Mouse (Mus musculus) common myeloid progenitor, adult 5-6 weeks (primary cell): Measurements from ENCODE around the gene Gstm4. TPM values are rescaled to one million over a fixed set of nuclear protein-coding genes. Genes with fewer than 3 reads are reported as not detected.
"Not testable (repeated sequence)": the region's sequence is repeated elsewhere in the genome, so short reads cannot be mapped to it uniquely, and the experiment has no call there.

ENCODE experiments used
- ATAC-seq: replicated peaks from 2 replicates; pipeline ENCODE4 v1.8.0; 2016; ENCODE audit warnings: low read depth, mild to moderate bottlenecking, moderate TSS enrichment, inconsistent platforms; ENCODE audit not compliant: poor library complexity, severe bottlenecking
- total RNA-seq: library from RNA; stranded (forward); fragments of 200-1000, 187-1606 nt; gene quantifications from 2 replicates; pipeline ENCODE4 v1.2.3, GENCODE M21; 2017

The Gstm4 gene
- total RNA-seq, 1 experiment from 2014 or later: 9.0 TPM

- ATAC-seq: peak; percentile 81
Observed at GRCm38 (mm10) chr3:108070295-108071293, 25.9 kb upstream of the Gstm4 start.

- ATAC-seq: peak; percentile 57
Observed at GRCm38 (mm10) chr3:108069231-108069870, 24.7 kb upstream of the Gstm4 start.

- no peak for ATAC-seq
Observed at GRCm38 (mm10) chr3:108068826-108069225, 24.1 kb upstream of the Gstm4 start.

- no peak for ATAC-seq
Observed at GRCm38 (mm10) chr3:108067370-108067934, 22.8 kb upstream of the Gstm4 start.

- ATAC-seq: no peak
Observed at GRCm38 (mm10) chr3:108065551-108065950, 20.9 kb upstream of the Gstm4 start.

- no peak for ATAC-seq
Observed at GRCm38 (mm10) chr3:108064672-108065071, 20.0 kb upstream of the Gstm4 start.

- ATAC-seq: no peak
Observed at GRCm38 (mm10) chr3:108062648-108063047, 18.0 kb upstream of the Gstm4 start.

- peak; percentile 82 for ATAC-seq
Observed at GRCm38 (mm10) chr3:108061420-108061819, 16.7 kb upstream of the Gstm4 start.

GRCm38 (mm10) chr3:108050493-108050892 lies 5.8 kb upstream of the Gstm4 start:
- no peak for ATAC-seq

GRCm38 (mm10) chr3:108048306-108048705 lies 3.6 kb upstream of the Gstm4 start:
- ATAC-seq: no peak

- no peak for ATAC-seq
Observed at GRCm38 (mm10) chr3:108046944-108047655, 2.4 kb upstream of the Gstm4 start.

GRCm38 (mm10) chr3:108033156-108033555 lies 11.5 kb downstream of the Gstm4 start:
- no peak for ATAC-seq

- no peak for ATAC-seq
Observed at GRCm38 (mm10) chr3:108032113-108032512, 12.6 kb downstream of the Gstm4 start.

GRCm38 (mm10) chr3:108028641-108029365 lies 15.9 kb downstream of the Gstm4 start:
- ATAC-seq: no peak

GRCm38 (mm10) chr3:108026597-108026996 lies 18.1 kb downstream of the Gstm4 start:
- ATAC-seq: no peak

GRCm38 (mm10) chr3:108026049-108026448 lies 18.6 kb downstream of the Gstm4 start:
- ATAC-seq: peak; percentile 55

- no peak for ATAC-seq
Observed at GRCm38 (mm10) chr3:108025318-108025717, 19.4 kb downstream of the Gstm4 start.

- ATAC-seq: no peak
Observed at GRCm38 (mm10) chr3:108022650-108023049, 22.0 kb downstream of the Gstm4 start.

- not testable (repeated sequence) for ATAC-seq
Observed at GRCm38 (mm10) chr3:108020351-108021022, 24.2 kb downstream of the Gstm4 start.
